Mouse (Mus musculus): ENCODE measurements at regions not wholly inside any gene's neighbourhood (a gene's known extent, or its start where the extent isn't known, plus 50 kb on each side); places are given as distances from the start of the nearest gene placed in this dataset.

DNA sequence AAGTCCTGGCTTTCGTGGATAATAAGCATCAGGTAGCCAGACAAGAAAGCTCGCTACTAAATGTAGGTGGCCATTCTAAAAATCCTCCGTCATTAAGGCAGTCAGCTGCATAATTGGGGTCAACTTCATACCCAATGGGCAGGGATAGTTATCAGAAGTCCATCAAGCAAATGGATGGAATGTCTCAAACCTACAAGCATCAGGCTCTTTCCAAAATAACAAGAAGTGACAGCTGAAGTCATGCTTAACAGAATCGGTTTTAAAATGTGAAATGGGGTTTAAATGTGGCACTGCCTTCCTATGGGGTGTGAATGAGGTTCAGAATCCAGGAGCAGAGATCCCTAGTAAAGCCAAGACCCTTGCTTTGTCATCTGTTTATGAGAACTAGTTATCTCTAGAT is 650.2 kb downstream of the Diaph3 start:
- Histone ChIP-seq H3K9ac (ENCODE audit: low read depth, low read length) (no peak overlapping the region), H3K9me3 (ENCODE audit: control insufficient read depth, low read length) (no peaks in the 10 kb centered on the region), H3K4me3 (ENCODE audit: low read depth, low read length) (no peak overlapping the region), H3K36me3 (ENCODE audit: control insufficient read depth, insufficient read depth, low read length) (no peaks in the 10 kb centered on the region), H3K27ac (ENCODE audit: low read depth, low read length) (no peak overlapping the region), H3K27me3 (replicated peaks; ENCODE audit: control insufficient read depth, insufficient read depth, low read length) (no peaks in the 10 kb centered on the region), H3K4me1 (replicated peaks; ENCODE audit: control insufficient read depth, insufficient read depth, low read length) (no peaks in the 10 kb centered on the region), H3K4me2 (no peak overlapping the region)
- no peak for DNase-seq (ENCODE audit: low spot score)
- ATAC-seq (replicated peaks; ENCODE audit: low FRiP score), result no peak
- 78% methylated on average over 4 of the region's 4 CpGs for WGBS

DNA sequence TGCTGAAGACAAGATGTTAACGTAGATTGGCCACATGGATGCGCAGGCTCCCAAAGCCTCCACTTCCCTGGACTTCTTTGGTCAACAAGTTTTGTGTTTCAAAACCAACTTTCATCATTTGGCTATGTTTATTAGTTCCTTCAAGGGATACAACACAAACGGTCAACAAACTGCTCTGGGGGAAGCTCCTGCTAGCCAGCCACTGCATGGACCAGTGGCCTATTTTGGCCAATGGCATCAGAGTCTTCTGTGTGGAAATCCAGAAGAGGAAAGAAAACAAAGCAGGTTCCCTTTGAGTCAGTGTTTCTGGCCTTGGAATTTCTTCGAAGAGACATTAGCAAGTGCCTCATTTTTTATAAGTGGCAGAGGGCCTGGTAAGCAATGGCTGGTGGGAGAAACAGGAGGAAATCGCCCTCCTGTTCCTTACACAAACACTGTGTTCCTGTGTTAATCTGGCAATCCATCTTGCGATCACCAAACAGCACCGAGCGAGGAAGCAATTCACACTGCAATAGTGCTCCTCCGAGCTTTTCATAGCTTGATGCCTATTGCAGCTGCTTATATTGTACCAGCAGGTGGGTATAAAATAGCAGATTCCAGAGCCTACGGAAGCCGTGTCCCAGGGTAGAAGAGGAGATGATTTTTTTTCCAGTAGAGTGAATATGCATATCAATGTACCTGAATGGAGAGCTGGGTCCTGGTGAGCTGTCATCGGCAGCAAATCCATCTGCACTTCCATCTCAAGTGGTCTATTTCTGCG is 651.0 kb downstream of the Diaph3 start:
- no peaks in the 10 kb centered on the region for H3K4me1 ChIP-seq (replicated peaks; ENCODE audit: control insufficient read depth, insufficient read depth, low read length)
- no peaks in the 10 kb centered on the region for H3K9me3 ChIP-seq (ENCODE audit: control insufficient read depth, low read length)
- no peak overlapping the region for H3K9ac ChIP-seq (ENCODE audit: low read depth, low read length)
- H3K27me3 ChIP-seq (replicated peaks; ENCODE audit: control insufficient read depth, insufficient read depth, low read length), result no peaks in the 10 kb centered on the region
- 75% methylated on average over 13 of the region's 13 CpGs for WGBS
- H3K27ac ChIP-seq (ENCODE audit: low read depth, low read length), result no peak overlapping the region
- DNase-seq (ENCODE audit: low spot score) (no peak), ATAC-seq (replicated peaks; ENCODE audit: low FRiP score) (no peak)
- H3K36me3 ChIP-seq (ENCODE audit: control insufficient read depth, insufficient read depth, low read length), result no peaks in the 10 kb centered on the region
- no peak overlapping the region for H3K4me3 ChIP-seq (ENCODE audit: low read depth, low read length)
- no peak overlapping the region for H3K4me2 ChIP-seq

DNA sequence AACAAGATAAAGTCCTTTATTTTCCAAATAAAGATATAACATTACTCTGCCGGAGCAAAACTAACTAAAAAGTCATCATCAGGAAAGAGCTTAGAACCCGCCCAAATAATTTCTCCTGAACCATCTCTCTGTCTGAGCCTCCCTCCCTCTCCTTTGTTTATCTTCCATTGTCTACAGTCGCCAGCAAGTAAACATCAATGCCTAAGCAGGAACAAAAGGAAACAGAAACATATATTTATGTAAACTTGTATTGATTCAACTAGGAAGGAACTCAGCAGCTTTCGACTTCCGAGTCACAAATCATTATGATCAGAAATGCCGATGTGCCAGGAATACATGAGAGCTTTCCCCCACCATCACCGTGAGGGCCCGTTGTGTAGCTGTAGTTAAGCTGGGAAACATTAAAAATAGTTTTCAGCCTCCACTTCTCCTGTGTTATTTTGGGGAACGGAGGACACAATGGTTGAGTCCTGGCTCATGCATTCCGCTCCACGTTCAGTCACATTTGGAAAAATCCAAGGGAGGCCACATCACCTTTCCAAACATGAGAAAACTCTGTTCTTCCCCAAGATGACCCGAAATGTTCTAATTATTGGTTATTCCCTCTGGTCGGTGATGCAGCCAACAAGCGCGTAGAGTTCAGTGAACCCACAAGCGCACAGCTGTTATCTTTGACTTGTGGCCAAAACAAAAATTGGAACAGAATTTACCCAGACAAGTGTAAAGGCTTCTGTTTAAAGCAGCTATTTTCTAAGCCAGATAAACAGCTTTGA is 651.8 kb downstream of the Diaph3 start:
- no peak for ATAC-seq (replicated peaks; ENCODE audit: low FRiP score)
- H3K27ac ChIP-seq (ENCODE audit: low read depth, low read length), result no peak overlapping the region
- no peaks in the 10 kb centered on the region for H3K4me1 ChIP-seq (replicated peaks; ENCODE audit: control insufficient read depth, insufficient read depth, low read length)
- 84% methylated on average over 16 of the region's 16 CpGs for WGBS
- no peaks in the 10 kb centered on the region for H3K9me3 ChIP-seq (ENCODE audit: control insufficient read depth, low read length)
- no peaks in the 10 kb centered on the region for H3K36me3 ChIP-seq (ENCODE audit: control insufficient read depth, insufficient read depth, low read length)
- H3K9ac ChIP-seq (ENCODE audit: low read depth, low read length), result no peak overlapping the region
- no peak overlapping the region for H3K4me3 ChIP-seq (ENCODE audit: low read depth, low read length)
- no peaks in the 10 kb centered on the region for H3K27me3 ChIP-seq (replicated peaks; ENCODE audit: control insufficient read depth, insufficient read depth, low read length)
- no peak for DNase-seq (ENCODE audit: low spot score)
- H3K4me2 ChIP-seq, result no peak overlapping the region

DNA sequence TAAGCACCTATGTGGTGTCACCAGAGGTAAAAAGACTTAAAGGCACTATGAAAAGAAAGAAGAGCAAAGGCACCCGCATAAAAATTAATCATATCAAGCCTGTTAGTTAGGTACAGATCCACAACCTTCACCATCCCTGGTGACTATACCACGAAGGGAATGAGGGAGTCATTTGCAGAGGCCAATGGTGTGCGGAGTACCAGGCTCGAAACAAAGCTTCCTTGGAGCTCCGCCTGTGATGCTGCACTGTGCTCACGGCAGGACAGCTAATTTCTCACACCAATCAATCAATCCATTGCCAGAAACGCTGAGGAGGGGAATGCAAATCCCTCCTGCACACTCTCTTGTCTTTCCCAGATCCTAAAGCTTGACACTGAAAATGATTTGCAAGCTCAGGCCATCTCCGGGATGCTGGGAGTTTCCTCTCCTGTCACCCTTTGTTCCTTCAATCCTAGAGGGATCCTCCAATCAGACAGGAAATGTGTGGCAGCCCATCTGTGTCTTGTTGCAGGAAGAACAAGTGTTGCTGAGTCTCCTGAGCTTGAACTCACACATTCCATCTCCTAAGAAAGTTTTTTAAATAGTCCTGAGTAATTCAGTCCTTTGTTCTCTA is 653.6 kb downstream of the Diaph3 start:
- whole genome bisulfite sequencing, result 50% methylated on average over 8 of the region's 8 CpGs
- DNase-seq (ENCODE audit: low spot score) (no peak), ATAC-seq (replicated peaks; ENCODE audit: low FRiP score) (no peak)
- Histone ChIP-seq H3K4me1 (replicated peaks; ENCODE audit: control insufficient read depth, insufficient read depth, low read length) (no peaks in the 10 kb centered on the region), H3K9me3 (ENCODE audit: control insufficient read depth, low read length) (no peaks in the 10 kb centered on the region), H3K36me3 (ENCODE audit: control insufficient read depth, insufficient read depth, low read length) (no peaks in the 10 kb centered on the region), H3K4me2 (no peak overlapping the region), H3K27ac (ENCODE audit: low read depth, low read length) (no peak overlapping the region), H3K27me3 (replicated peaks; ENCODE audit: control insufficient read depth, insufficient read depth, low read length) (no peaks in the 10 kb centered on the region), H3K4me3 (ENCODE audit: low read depth, low read length) (no peak overlapping the region), H3K9ac (ENCODE audit: low read depth, low read length) (no peak overlapping the region)

DNA sequence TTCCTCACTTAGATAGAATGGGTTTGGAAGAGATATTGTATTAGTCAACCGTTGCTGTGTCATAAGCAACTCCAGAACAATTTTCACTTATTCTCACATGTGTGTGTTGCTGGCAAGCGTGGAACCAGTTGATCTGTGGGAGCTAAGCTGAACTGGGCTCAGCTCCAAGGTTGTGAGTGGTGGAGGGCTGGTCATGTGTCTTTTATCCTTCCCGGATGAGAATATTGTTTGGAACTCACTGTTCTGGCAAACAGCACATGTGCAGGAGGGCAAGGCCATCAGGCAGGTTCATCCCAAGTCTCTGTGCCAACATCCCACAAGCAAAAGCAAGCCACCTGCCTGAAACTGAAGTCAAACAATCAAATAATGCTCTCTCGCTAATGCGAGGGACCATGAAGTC is 656.8 kb downstream of the Diaph3 start:
- Histone ChIP-seq H3K9me3 (ENCODE audit: control insufficient read depth, low read length) (no peaks in the 10 kb centered on the region), H3K27me3 (replicated peaks; ENCODE audit: control insufficient read depth, insufficient read depth, low read length) (no peaks in the 10 kb centered on the region), H3K27ac (ENCODE audit: low read depth, low read length) (no peak overlapping the region), H3K4me2 (no peak overlapping the region), H3K4me1 (replicated peaks; ENCODE audit: control insufficient read depth, insufficient read depth, low read length) (no peaks in the 10 kb centered on the region), H3K4me3 (ENCODE audit: low read depth, low read length) (no peak overlapping the region), H3K36me3 (ENCODE audit: control insufficient read depth, insufficient read depth, low read length) (no peaks in the 10 kb centered on the region), H3K9ac (ENCODE audit: low read depth, low read length) (no peak overlapping the region)
- 85% methylated on average over 5 of the region's 5 CpGs for WGBS
- DNase-seq (ENCODE audit: low spot score) (no peak), ATAC-seq (replicated peaks; ENCODE audit: low FRiP score) (no peak)

DNA sequence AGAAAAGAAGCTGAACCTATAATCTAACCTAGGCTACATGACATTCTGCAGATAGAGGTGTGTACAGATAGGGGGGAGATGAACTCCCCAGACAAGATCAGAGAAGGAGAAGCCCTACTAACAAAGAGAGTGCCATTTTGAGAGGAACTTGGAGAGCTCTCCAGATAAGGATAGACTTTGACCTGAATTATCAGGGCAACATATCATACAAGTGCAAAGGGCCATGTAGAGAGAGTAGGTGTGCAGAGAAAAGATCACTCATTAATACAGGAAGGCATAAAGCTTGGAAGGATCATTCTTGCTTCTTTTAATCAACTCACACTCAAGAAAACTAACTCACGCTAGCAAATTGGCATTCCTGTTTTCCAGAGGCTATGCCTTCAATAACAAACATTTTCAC is 667.4 kb downstream of the Diaph3 start:
- DNase-seq (ENCODE audit: low spot score) (no peak), ATAC-seq (replicated peaks; ENCODE audit: low FRiP score) (no peak)
- H3K9ac ChIP-seq (ENCODE audit: low read depth, low read length), result no peak overlapping the region
- no peaks in the 10 kb centered on the region; the same call in 1 of the 2 replicates for H3K4me1 ChIP-seq (replicated peaks; ENCODE audit: control insufficient read depth, insufficient read depth, low read length)
- no peak overlapping the region for H3K4me2 ChIP-seq
- H3K36me3 ChIP-seq (ENCODE audit: control insufficient read depth, insufficient read depth, low read length), result no peaks in the 10 kb centered on the region
- no peaks in the 10 kb centered on the region for H3K9me3 ChIP-seq (ENCODE audit: control insufficient read depth, low read length)
- 90% methylated on average over 1 of the region's 1 CpGs for WGBS
- no peak overlapping the region for H3K27ac ChIP-seq (ENCODE audit: low read depth, low read length)
- no peak overlapping the region for H3K4me3 ChIP-seq (ENCODE audit: low read depth, low read length)
- H3K27me3 ChIP-seq (replicated peaks; ENCODE audit: control insufficient read depth, insufficient read depth, low read length), result no peaks in the 10 kb centered on the region

DNA sequence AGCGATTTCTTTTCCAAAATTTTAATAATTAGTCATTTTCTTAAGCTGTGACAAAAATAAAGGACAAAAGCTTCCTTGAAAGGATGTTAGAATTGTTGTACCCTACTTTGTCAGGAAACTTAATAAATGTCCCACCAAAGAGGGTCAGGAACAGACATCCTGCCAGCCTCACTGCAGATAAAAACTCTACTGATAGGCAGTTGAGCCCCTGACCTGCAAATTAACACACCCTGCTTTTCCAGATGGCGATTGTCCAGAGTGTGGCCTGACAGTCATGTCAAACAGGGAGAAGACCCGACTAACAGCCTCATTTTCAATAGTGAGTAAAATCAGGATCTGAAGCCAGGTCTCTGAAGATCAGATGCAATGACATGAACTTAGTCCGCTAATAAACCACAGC is 670.6 kb downstream of the Diaph3 start:
- Histone ChIP-seq H3K4me3 (ENCODE audit: low read depth, low read length) (no peak overlapping the region), H3K27me3 (replicated peaks; ENCODE audit: control insufficient read depth, insufficient read depth, low read length) (no peaks in the 10 kb centered on the region), H3K27ac (ENCODE audit: low read depth, low read length) (no peak overlapping the region), H3K9ac (ENCODE audit: low read depth, low read length) (no peak overlapping the region), H3K9me3 (ENCODE audit: control insufficient read depth, low read length) (no peaks in the 10 kb centered on the region), H3K4me1 (replicated peaks; ENCODE audit: control insufficient read depth, insufficient read depth, low read length) (no peaks in the 10 kb centered on the region; the same call in 1 of the 2 replicates), H3K36me3 (ENCODE audit: control insufficient read depth, insufficient read depth, low read length) (no peaks in the 10 kb centered on the region), H3K4me2 (no peak overlapping the region)
- ATAC-seq (replicated peaks; ENCODE audit: low FRiP score) (no peak), DNase-seq (ENCODE audit: low spot score) (no peak)
- 38% methylated on average over 4 of the region's 4 CpGs for WGBS

DNA sequence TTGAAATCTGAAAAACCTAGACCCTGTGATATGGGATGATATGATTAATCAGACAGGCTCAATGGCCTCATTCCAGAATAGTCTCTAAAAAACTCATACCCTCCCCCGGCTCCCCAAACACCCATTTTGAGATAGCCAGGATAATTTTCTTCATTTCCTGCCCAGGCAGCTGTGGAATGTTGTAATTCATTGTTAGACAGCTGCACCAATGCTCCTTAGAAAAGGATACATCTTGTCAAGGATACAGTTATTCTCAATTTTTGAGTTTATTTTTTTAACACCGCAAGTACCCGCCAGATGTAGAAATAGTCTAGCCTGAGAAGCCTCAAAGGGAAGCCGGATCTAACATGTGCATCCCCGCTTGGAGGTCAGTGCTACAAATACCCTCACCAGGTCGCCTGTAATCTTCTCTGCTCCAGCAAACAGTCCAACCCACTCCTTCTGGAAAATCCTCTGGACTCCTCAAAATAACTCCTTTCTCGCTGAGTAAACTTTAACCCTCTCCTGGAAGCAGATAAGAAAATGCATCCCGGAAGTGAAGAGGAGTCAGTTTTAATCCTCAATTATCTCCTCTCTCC is 673.1 kb downstream of the Diaph3 start:
- Histone ChIP-seq H3K4me2 (no peak overlapping the region), H3K9ac (ENCODE audit: low read depth, low read length) (no peak overlapping the region), H3K27ac (ENCODE audit: low read depth, low read length) (no peak overlapping the region), H3K4me3 (ENCODE audit: low read depth, low read length) (no peak overlapping the region), H3K4me1 (replicated peaks; ENCODE audit: control insufficient read depth, insufficient read depth, low read length) (no peaks in the 10 kb centered on the region; the same call in 1 of the 2 replicates), H3K27me3 (replicated peaks; ENCODE audit: control insufficient read depth, insufficient read depth, low read length) (no peaks in the 10 kb centered on the region), H3K9me3 (ENCODE audit: control insufficient read depth, low read length) (no peaks in the 10 kb centered on the region), H3K36me3 (ENCODE audit: control insufficient read depth, insufficient read depth, low read length) (no peaks in the 10 kb centered on the region)
- no peak for DNase-seq (ENCODE audit: low spot score)
- no peak for ATAC-seq (replicated peaks; ENCODE audit: low FRiP score)
- 57% methylated on average over 8 of the region's 8 CpGs for WGBS

Measured in liver, embryonic 11.5 days (tissue).